Mouse (Mus musculus): ENCODE measurements around the gene Wdr46.
"Not testable (repeated sequence)": the region's sequence is repeated elsewhere in the genome, so short reads cannot be mapped to it uniquely, and the experiment has no call there.

Gene Wdr46

GRCm38 (mm10) chr17:33980181-33981035 is 39.9 kb downstream of the Wdr46 start:
- DNase-seq: no peak

- DNase-seq: peak; percentile 87
Observed at GRCm38 (mm10) chr17:33981192-33981909, 40.9 kb downstream of the Wdr46 start.

- peak; percentile 76 for DNase-seq
Observed at GRCm38 (mm10) chr17:33982136-33982535, 41.7 kb downstream of the Wdr46 start.

- peak; percentile 79 for DNase-seq
Observed at GRCm38 (mm10) chr17:33991788-33992664, 51.6 kb downstream of the Wdr46 start.

- no peak for DNase-seq
Observed at GRCm38 (mm10) chr17:33994959-33995358, 54.5 kb downstream of the Wdr46 start.

DNA sequence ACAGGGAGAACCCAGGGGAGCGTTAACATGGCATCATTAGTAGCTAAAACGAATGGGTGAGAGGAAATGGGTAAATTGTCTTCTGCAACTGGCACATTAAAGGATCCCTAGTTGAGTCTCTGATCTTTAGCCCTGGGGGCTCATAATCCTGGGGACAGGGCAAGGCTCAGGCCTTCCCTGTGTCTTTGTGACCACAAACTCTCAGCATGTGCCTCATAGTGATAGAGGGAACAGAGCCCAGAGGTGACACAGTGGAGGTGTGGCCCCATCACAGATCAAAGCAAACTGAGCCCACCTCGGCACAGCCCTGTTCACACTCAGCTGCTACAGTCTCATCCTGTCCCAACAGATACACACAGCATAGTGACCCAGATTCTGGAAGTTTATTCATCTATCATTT is 55.2 kb downstream of the Wdr46 start:
- no peak for DNase-seq

- DNase-seq: not testable (repeated sequence)
Observed at GRCm38 (mm10) chr17:33997025-33997424, 56.6 kb downstream of the Wdr46 start.

GRCm38 (mm10) chr17:33998697-33999096 is 58.2 kb downstream of the Wdr46 start:
- DNase-seq: not testable (repeated sequence)
